Mouse (Mus musculus) regulatory T cell (primary cell): ENCODE measurements at regions not wholly inside any gene's neighbourhood (a gene's known extent, or its start where the extent isn't known, plus 50 kb on each side); places are given as distances from the start of the nearest gene placed in this dataset.

Experiments
- in situ Hi-C: fragments of 300-600 bp; cut with MboI, MseI; formaldehyde crosslinking; loops from one replicate; pipeline ENCODE4 v1.15.1; 2025; ENCODE audit warnings: high pct_unique_total_duplicates

DNA sequence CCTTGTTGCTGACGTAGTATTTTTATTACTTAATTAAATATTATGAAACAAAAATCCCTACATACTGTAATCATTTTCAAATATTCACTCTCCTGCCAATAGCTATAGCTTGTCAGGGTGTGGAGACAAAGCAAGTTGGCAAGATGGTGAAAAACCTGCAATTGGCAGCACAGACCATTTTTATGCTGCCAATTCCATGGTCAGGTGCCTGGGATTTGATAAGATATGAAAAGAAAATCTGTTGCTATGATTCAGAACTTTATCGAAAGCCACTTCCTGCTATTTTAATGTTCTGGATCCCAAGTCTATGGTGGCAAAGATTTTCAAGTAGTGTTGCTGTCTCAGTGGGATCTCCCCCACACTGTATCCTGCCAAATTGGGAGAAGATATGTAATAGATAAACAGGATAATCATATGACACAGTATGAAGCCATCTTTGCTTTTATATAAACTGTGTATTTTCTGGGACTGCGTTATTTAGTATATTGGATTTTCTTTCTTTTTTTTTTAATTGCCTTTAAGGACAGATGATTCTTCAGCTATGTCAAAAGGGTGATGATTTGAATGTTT, 165.3 kb upstream of the Lrrc3b start:
- in situ Hi-C loops, result no loop called here

DNA sequence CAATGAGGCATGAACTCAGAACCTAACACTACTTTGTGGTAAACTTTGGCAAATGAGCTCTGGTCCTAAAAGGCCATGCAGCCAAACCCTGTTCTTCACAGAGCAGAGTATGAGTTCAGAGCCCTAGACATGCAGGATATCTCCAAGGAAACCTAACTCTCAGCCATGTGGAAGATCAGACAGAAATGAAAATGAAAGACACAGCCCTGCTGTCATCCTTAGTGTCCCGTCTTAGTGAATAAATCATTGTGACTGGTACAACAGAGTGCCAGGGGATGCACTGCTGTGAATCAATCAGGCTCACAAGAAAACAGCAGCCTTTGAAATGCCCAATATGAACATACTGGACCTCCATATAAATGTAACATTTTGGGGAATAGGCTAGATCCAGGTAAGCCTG, 171.4 kb upstream of the Lrrc3b start:
- in situ Hi-C loops, result no loop called here

DNA sequence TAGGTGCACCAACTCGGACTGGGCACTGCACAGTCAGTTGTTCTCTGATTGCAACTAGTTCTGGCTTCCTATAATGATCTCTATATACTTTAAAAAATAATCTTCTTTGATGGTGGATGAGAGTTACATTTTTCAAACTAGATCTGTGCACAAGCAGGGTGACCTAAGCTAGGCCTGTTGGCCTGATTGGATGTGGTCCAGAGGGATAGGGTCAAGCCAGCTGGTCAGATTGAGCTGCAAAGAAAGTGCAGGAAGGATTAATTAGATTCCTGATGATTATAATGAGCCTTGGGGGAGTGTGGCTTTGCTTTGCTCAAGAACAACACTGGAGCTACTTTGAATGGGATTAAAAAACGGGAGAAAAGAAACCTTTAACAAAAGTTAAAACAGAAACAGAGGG, 195.8 kb upstream of the Lrrc3b start:
- in situ Hi-C loops, result no loop called here

DNA sequence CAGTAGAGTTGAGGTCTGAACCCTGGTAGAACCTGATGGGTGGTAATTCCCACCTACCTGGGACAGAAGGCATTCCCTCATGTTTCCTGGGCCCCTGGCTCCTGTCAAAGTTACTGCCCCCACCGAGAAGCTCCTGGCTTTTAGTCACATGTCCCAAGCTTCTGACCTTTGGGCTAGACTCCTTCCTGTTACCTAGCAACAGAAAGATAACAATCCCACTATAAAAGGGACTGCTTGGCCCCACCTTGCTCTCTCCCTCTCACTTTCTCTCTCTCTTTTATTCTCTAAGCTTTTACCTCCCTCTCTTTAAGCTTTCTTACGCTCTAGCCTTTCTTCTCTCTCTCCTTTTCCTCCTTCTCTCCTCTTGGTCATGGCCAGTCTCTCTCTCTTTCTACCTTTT, 198.9 kb upstream of the Lrrc3b start:
- in situ Hi-C loops, result no loop called here

DNA sequence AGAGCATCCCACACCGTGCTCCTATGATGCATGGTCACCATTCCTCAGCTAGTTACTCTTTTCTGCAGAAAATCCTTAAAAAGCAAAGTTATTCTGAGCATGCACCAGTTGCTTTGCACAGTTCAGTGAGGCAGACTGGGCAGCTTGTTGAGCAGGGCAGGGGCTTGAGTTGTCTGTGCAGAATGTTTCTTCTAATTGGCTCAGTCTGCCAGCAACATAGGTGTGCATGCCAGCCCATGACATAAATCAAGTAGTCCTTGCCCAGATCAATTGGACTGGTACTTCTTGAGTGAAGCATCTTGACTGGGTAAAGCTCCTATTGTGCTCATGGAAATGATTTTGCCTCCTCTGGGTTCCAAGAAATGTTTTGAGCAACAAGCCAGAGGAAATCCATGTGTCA, 200.1 kb upstream of the Lrrc3b start:
- in situ Hi-C loops, result no loop called here

DNA sequence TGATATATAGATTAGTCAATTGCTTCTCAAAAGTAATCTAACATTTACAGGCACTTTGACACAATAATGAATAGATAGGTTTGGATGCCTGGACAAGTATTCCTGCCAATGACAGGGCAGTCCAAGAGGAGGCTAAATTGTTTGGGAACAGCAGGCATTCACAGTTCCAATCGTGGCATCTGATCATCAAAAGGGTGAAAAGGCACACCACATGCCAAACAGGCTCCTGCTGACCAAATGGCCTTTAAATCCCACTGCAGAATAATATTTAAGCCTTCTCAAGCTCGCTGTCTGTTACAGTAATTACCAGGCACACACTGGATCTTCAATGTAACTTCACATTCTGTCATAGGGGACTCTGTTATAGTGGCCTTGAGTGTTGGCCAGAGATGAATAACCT, 222.1 kb upstream of the Lrrc3b start:
- in situ Hi-C loops, result no loop called here

DNA sequence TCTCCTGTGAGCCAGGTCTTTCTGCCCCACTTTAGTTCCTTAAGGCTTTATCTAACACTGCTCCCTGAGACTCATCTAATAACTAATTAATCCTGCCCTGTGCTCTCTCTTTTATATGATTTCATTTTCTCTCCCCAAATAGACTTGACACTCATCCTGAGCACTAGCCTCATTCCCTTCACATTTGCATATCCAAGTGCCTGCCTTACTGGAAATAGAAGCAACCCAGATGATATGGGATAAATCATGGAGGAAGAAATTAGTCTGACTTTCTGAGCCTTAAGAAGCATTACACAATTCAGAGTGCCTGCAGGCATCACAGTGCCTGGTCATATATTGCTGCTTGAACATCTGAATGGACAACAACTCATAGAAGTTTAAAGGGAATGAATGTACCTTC, 233.5 kb upstream of the Lrrc3b start:
- in situ Hi-C loops, result no loop called here

DNA sequence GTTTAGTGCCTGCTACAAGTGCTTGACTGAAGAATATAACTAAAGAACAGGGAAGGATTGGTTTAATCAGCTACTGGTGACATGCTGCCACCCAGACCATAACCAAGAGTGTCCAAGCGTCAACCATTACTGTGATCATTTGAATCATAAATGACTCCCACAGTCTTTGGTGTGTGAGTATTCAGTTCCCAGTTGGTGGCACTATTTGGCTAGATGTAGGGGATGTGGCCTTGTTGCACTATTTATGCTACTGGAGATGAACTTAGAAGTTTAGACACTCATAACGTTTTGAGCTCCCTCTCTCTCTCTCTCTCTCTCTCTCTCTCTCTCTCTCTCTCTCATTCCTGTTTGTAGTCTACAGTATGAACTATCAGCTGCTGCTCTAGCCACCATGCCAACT, 238.4 kb upstream of the Lrrc3b start:
- in situ Hi-C loops, result no loop called here

DNA sequence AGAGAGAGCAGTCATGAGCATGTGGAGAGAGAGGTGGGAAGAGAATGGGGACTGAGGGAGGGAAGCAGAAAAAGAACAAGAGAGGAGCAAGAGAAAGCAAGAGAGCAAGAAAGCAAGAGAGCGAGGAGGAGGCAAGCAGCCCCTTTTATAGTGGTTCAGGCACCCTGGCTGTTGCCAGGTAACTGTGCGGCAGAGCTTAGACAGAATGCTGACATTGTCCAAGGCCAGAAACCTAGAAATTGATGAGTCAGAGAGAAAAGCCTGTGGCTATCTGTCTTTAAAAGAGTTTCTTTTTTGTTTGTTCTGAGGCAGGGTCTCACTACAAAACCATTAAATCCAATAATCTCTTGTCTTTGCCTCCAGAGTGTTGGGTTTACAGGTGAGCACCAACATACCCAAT, 240.7 kb upstream of the Lrrc3b start:
- in situ Hi-C loops, result no loop called here

DNA sequence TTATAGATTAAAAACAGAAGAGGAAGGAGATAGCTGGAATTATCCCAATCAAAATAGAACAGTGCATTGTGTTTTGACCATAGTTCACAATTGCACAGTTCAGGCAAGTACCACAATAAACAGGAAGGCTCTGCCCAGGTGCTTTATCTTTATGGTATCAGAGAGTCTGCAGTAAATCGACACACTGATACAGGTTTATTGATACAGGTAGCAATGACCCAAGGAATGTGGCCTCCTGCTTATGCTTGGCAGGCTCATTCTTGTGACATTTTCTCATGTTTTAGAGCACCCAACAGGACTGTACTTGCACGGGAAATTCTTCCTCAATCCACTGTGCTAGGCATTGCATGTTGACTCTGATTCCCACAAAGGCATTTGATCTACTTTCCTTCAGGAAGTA, 259.2 kb upstream of the Lrrc3b start:
- in situ Hi-C loops, result no loop called here

DNA sequence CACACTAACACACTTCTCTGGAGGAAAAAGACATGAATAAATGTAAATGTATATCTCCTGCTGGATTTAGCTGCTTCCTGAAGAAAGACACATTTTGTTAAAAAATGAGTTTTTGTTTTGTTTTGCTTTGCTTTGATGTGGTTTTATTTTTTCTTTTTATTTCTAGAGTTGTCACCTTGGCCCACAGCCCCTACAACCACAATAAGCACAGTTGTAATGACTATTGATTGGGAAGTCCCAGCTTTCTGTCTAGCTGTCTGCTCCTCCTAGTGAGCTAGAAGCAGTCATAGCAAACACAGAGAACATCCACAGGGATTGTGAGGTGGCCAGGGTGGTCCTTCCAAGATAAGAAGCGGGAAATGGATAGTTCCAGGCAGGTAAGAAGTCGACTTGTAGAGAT, 259.8 kb upstream of the Lrrc3b start:
- in situ Hi-C loops, result no loop called here

DNA sequence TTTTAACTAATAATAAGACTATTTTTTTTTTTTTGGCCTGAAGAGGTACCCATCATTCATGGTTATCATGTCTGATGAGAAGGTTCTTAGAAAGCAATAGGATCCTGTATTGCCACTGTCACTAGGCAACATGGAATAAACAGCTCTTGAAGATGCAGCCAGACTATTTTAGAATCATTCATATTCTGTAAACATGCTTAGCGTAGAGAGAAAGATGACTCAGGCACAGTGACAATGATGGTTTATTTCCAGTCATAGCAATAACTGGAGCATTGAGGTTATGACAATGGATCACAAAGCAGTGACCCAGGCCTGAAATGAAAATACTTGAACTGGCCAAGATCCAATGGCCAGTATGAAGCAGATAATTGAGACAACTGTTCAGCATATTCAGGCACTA, 283.3 kb upstream of the Lrrc3b start:
- in situ Hi-C loops, result no loop called here

DNA sequence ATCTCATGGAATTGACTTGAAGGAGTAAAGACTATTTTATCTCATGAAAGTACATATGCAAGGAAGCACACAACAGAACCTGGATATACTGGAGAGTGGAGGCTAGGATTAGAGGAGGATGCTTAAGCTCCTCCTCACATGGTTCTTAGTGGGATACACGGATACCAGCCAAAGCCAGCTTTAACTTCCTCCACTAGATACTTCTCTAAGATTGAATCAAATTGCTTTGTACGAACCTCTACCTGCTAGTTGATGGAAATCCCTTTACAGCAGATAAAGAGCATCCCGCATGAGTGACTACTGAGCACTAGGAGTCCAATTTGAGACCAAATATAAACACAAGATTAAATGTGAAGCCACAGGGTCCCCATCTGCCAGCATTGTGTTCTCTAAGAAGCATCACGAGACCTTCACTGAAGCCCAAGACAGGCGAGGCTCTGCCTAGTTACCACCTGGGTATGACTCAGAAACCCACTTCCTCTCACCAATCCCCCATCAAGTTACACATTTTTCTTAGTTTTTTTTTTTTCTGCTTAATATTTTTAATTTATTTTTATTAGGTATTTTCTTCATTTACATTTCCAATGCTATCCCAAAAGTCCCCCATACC, 307.9 kb upstream of the Lrrc3b start:
- in situ Hi-C loops, result no loop called here

DNA sequence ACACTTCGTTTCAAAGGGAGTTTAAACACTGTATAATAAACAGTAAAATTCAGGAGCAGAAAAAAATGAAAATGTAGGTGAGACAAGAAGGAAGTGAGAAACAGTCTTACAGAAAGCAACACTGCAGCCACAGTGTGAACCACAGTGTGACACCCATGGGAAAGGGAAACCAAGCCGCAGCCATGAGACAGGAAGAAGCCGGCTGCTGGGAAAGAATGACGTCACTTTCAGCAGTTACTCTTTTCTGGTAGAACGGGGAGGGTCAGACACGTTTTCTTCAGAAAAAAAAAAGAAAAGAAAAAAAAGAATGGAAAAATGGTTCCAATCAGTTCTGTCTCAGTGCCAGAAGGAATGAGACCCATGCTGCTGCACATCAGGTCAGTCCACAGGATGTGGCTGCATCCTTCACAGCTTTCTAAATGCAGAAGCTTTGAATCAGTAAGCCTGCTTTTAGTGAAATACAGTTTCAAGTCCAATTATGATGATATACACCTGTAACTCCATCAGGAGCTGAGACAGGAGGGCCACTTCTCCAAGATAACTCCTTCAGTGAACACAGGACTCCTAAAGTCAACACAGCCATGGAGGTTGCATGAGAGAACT, 331.2 kb upstream of the Lrrc3b start:
- in situ Hi-C loops, result loop anchor here (10.0 kb wide), 1 partner anchor 475 kb away; the partner anchor contains the start of genes Ngly1 and Oxsm

DNA sequence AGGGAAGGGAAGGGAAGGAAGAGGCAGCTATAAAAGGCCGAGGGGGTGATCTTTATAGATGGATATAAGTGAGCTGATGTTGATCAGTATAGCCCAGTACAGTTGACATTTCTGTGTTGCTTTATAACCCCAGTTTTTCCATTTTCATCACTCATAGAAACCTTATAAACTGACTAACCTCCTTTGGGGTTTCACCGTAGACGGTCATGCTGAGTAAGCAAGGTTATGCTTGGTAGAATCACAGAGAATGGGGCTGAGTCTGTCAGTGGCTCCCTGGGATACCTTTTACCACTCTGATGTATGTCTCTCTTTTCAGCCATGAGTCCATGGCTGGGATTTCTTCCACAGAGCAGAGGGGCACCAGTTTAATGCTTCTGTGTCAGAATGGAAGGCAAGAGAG, 345.9 kb upstream of the Lrrc3b start:
- in situ Hi-C loops, result no loop called here

DNA sequence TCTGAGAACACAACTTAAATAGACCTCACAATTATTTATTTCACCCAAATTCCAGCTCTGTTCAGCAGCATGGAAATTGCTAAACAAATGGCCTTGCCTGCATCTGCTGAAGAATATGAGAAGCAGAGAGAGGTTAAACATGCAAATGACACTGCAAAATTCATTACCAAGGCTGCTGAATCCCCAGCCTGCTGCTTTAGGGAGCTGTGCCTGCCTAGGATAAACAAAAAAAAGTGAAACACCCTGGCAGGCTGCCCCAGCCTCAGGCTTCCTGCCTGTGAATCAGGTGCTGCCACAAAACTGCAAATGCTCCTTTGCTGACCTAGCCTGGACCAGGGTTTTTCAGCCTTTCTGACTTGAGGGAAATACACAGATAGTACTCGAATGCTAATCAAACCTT, 346.4 kb upstream of the Lrrc3b start:
- in situ Hi-C loops, result no loop called here

DNA sequence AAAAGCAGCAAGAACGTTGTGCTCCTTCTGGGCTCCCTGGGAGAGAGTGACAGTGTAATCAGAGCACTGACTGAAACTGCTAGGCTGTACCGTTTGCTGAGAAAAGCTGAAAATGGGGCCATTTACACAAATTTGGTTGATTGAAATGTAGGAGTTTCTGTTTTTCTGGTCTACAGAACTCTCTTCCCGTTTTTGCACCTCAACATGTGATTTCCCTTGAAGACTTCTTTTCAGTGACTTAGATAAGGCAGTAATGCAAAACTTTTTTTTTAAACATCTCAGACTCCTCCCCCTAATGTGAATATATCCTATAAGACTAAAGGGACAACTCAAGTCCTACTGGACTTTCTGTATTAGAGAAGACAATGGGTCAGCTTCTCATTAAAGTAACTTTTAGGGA, 356.9 kb upstream of the Lrrc3b start:
- in situ Hi-C loops, result loop anchor here (10.0 kb wide), 1 partner anchor 909 kb away; no protein-coding TSS in a partner anchor

DNA sequence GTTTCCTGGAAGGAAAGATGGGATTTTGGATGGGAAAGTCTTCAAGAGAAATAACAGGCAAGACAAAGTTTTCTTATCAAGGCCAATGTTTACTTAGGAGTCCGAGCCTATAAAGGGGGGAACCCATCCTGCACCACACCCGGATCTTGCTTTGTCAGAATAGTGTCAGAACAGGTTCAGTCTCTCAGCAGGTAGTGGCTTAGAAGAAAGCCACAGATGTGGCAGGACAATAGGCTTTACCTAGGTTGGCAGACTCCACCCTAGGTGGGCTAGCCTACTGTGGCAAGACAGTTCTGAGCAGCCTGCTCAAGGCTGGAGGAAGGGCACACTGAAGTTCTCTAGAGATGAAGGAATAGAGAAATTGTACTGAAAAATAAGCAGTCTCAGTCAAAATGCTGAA, 358.2 kb upstream of the Lrrc3b start:
- in situ Hi-C loops, result loop anchor here (10.0 kb wide), 1 partner anchor 908 kb away; no protein-coding TSS in a partner anchor

DNA sequence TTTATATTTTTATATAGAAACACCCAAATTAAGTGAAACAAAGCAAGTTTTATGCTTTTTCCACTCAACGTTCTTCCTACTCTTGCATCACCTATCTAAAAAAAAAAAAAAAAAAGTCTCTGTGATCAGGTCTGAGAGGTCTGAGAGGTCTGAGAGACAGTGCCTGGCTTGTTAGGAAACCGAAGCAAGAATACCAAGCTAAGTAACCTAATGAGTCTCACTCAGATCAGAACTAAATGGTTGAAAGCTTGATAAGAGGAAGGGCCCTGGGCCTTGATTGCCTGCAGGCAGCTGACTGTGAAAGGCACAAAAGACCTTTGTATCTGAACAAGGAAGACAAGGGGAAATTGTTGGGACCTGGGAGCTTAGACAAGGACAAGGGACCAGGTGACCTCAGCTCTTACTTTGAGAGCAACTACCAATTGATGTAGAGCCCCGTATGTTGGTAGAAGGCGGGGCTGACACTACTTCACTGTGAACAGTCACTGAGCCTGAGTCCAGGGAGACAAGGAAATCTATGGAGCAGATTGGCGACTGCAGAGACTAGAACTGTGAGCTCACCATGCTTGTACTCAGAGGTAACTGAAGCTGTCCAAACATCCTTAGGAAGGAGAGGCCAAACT, 362.8 kb upstream of the Lrrc3b start:
- in situ Hi-C loops, result no loop called here

DNA sequence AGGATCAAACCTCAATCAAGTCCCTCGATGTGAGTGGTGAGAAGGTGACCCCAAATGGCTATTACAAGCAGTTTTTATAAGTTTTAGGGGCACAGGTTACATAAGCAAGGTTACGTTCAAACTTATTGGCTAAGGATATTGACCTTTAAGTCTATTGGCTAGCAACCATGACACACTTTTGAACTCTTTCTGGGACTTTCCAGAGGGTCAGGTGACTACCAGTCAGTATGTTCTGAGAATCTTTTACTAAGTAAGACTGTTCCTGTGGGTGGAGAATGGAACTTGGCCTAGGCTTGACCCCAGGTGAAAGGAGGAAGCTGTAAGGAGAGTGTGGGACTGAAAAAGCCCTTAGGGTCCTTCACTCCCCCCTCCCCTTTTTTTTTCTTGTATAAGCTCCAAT, 370.3 kb upstream of the Lrrc3b start:
- in situ Hi-C loops, result no loop called here

DNA sequence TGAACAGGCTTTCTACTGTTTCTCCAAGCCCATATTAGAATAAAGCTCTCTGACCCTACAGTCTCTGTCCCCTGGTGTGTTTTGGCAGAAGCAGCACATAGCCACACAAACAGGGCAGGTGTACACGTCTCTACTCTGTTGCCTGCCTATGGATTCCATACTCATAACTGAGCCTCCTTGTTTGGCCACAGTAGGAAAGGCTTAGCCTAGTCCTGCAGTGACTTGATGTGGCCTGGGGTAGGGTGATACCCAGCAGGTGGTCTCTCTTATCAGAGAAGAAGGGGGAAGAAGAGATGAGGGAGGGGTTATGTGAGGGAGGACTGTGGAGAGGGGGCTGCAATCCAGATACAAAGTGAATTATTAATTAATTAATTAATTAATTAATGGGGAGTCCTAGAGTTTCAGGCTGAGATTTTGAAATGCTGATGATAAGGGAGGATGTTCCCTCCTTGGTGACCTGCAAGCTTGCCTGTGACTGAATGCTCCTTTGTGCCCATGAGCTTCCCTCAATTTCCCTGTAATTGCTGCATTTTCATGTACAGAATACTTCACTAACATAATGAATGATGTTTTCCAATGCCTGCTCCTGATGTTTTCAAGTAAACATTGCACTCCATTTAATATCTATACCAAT, 402.7 kb upstream of the Lrrc3b start:
- in situ Hi-C loops, result no loop called here

DNA sequence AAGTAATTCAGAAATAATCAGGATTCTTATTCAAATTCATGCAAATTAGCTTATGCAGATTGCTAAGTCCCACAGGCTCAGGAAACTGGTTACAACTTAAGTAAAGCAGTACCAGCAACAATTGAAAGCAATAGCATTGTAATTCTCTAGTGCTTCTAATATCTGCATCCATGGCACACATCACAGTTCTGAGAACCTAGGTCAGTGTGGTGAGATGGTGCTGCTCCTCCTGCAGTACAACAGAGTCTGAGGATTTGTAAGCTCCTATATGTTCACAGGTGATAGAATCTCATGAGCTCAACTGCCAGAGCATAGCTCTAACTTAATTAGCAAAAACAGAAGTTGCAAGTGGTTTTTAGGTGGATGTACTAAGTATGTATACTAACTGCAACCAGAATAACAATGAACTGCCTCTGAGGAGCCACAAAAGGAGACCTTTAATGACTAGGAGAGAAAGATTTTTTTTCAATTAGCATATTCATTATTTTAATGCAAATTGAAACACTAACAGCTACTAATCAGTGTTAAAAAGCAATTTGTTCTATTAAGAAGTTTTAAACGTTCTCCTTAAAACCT, 403.3 kb upstream of the Lrrc3b start:
- in situ Hi-C loops, result no loop called here
